Mouse (Mus musculus) E14TG2a.4 (cell line): ENCODE data around the gene Syn3.

Source experiments
- CTCF ChIP-seq: conservative IDR thresholded peaks from 2 replicates; pipeline ENCODE4 v1.5.1; 2014; ENCODE audit warnings: low read length
- NANOG ChIP-seq: IDR thresholded peaks from 2 replicates; pipeline ENCODE4 v1.6.1; 2014; ENCODE audit warnings: borderline replicate concordance, low read length, mixed read lengths
- POU5F1 ChIP-seq: IDR thresholded peaks from 2 replicates; pipeline ENCODE4 v1.6.1; 2014; ENCODE audit warnings: low read length, borderline replicate concordance

DNA sequence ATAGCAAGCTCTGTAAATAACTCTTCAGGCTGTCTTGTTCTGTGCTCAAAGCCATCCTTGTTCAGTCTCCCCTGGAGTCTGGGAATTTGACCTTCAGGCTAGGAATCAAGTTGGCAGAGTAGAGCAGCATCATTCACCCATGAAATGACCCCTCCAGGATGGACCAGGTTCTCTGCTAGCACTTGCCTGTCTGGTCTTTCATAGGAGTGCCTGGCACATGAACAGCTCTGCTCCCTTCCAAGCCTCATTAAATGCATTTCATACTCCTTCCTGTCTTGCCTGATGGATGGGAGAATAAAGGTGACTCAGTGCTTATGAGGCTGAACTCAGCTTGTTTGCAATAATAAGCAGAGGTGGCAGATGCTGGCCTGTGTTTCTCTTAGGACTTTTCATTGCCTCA lies 394.7 kb downstream of the Syn3 start:
- TF ChIP-seq CTCF (no peak), POU5F1 (no peak), NANOG (no peak)
